Mouse (Mus musculus) ES-Bruce4 (cell line): ENCODE data around the gene Slc12a9.
A peak's percentile ranks its signal among the peaks of the same experiment; 100 is the strongest.

Experiments used
- CTCF ChIP-seq: IDR thresholded peaks from one replicate; pipeline ENCODE4 v1.8.1; 2011; ENCODE audit warnings: low read depth, low read length
- EP300 ChIP-seq: IDR thresholded peaks from 2 replicates; pipeline ENCODE4 v1.6.1; 2011; ENCODE audit warnings: low read depth, low read length; ENCODE audit not compliant: insufficient read depth
- POLR2A ChIP-seq: IDR thresholded peaks from one replicate; pipeline ENCODE4 v1.8.1; 2011; ENCODE audit warnings: low read length; ENCODE audit not compliant: insufficient read depth

GRCm38 (mm10) chr5:137338256-137338655 lies 4.9 kb upstream of the Slc12a9 start:
- no peak for TF ChIP-seq POLR2A
- TF ChIP-seq EP300: 0 out of 2 replicates have a peak, but pooled peaks have one; percentile 34
- TF ChIP-seq CTCF: no peak
